Mouse (Mus musculus) embryonic facial prominence, embryonic 15.5 days (tissue): ENCODE measurements around the gene Dennd6b. TPM values are rescaled to one million over a fixed set of nuclear protein-coding genes. Genes with fewer than 3 reads are reported as not detected.

Experiments
- ATAC-seq: fragments of 200-750 bp; cut with Nextera tagmentation; 2 replicates; pipeline ENCODE4 v1.8.0; 2017; ENCODE audit warnings: low read depth, moderate TSS enrichment; ENCODE audit not compliant: insufficient number of reproducible peaks, low FRiP score, low TSS enrichment
- H3K27ac ChIP-seq: fragments of 300-500 bp; sonication (generic); replicated peaks from 2 replicates; pipeline ENCODE4 v1.5.1; 2015; ENCODE audit warnings: mild to moderate bottlenecking, inconsistent platforms
- H3K27me3 ChIP-seq: fragments of 300-500 bp; sonication (generic); 2 replicates; pipeline ENCODE4 v1.6.1; 2015; ENCODE audit warnings: inconsistent platforms
- H3K36me3 ChIP-seq: fragments of 300-500 bp; sonication (generic); 2 replicates; pipeline ENCODE4 v1.6.1; 2015; ENCODE audit warnings: mild to moderate bottlenecking, inconsistent platforms
- H3K4me1 ChIP-seq: fragments of 300-500 bp; sonication (generic); 2 replicates; pipeline ENCODE4 v1.6.1; 2015; ENCODE audit warnings: inconsistent platforms
- H3K4me2 ChIP-seq: fragments of 300-500 bp; sonication (generic); replicated peaks from 2 replicates; pipeline ENCODE4 v1.6.1; 2015; ENCODE audit warnings: mild to moderate bottlenecking, inconsistent platforms
- H3K4me3 ChIP-seq: fragments of 300-500 bp; sonication (generic); replicated peaks from 2 replicates; pipeline ENCODE4 v1.5.1; 2015; ENCODE audit warnings: mild to moderate bottlenecking, inconsistent platforms
- H3K9ac ChIP-seq: fragments of 300-500 bp; sonication (generic); 2 replicates; pipeline ENCODE4 v1.6.1; 2015; ENCODE audit warnings: inconsistent platforms
- H3K9me3 ChIP-seq: fragments of 300-500 bp; sonication (generic); replicated peaks from 2 replicates; pipeline ENCODE4 v1.6.1; 2016; ENCODE audit warnings: inconsistent platforms
- whole genome bisulfite sequencing: fragments of 180-500 bp; shearing (Covaris S2); methylation state at CpG from one replicate; pipeline ENCODE4 v1.1.7; 2015; 5-methylcytosine and 5-hydroxymethylcytosine counted together
- polyA plus RNA-seq: library from polyadenylated mRNA; unstranded; fragments of >200 nt; fragmentation: Nextera tagmentation; extraction: Ambion mirVana; gene quantifications from 2 replicates; pipeline ENCODE4 v1.2.1, GENCODE M21; 2015

Dennd6b gene
- polyA plus RNA-seq, 1 experiment from 2014 or later: 16.3 TPM

GRCm38 (mm10) chr15:89181561-89182270, 14.6 kb downstream of the Dennd6b start:
- Histone ChIP-seq H3K27ac (peak overlapping the region; percentile 92), H3K4me1 (peaks cover 51% of the 10 kb centered on the region), H3K9me3 (no peaks in the 10 kb centered on the region), H3K27me3 (no peaks in the 10 kb centered on the region), H3K36me3 (no peaks in the 10 kb centered on the region), H3K9ac (no peak overlapping the region; the same call in 1 of the 2 replicates), H3K4me3 (peak overlapping the region; percentile 72), H3K4me2 (peak overlapping the region; percentile 81)
- 64% methylated on average over 10 of the region's 10 CpGs for WGBS
- no peak for ATAC-seq

- Histone ChIP-seq H3K9ac (peak within 1 kb of the TSS; percentile 83), H3K4me2 (peak within 1 kb of the TSS; percentile 81), H3K4me3 (peak within 1 kb of the TSS; percentile 72), H3K36me3 (no peaks in the 10 kb centered on the region), H3K4me1 (peaks cover 61% of the 10 kb centered on the region), H3K27ac (peak within 1 kb of the TSS; percentile 92), H3K9me3 (no peaks in the 10 kb centered on the region), H3K27me3 (no peaks in the 10 kb centered on the region)
- peak; percentile 88 for ATAC-seq
- WGBS: under 1% methylated on average over 63 of the region's 72 CpGs
These were observed 15.6 kb downstream of the Dennd6b start, which contains the start of gene Plxnb2 for GRCm38 (mm10) chr15:89180571-89181229. Gene Plxnb2 (minus strand): TSS chr15:89180788.

GRCm38 (mm10) chr15:89180081-89180541, 16.2 kb downstream of the Dennd6b start:
- H3K4me1 ChIP-seq: peaks cover 67% of the 10 kb centered on the region
- 0 out of 2 replicates have a peak, but pooled peaks have one; percentile 0 for ATAC-seq
- H3K9ac ChIP-seq: peak overlapping the region; percentile 83
- H3K27me3 ChIP-seq: no peaks in the 10 kb centered on the region
- no peaks in the 10 kb centered on the region for H3K9me3 ChIP-seq
- H3K36me3 ChIP-seq: no peaks in the 10 kb centered on the region
- H3K27ac ChIP-seq: peak overlapping the region; percentile 92
- under 1% methylated on average over 26 of the region's 26 CpGs for WGBS
- H3K4me3 ChIP-seq: peak overlapping the region; percentile 72
- H3K4me2 ChIP-seq: peak overlapping the region; percentile 81

DNA sequence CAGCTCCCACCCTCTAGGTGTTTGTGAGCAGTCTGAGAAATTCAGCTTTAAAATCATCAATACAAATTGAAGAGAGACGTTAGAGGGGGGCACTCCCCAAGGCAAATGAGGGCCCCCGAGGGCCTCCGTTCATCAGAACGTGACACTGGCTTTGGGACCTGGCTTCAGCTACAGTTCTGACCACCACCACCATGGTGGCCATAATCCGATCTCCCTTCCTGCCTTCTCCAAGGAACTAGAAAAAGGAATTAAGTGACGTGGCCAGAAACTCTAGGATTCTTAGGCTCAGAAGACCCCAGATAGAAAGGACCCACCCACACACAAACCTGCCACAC, 16.7 kb downstream of the Dennd6b start:
- no peak for ATAC-seq
- H3K27ac ChIP-seq: peak overlapping the region; percentile 92
- H3K4me2 ChIP-seq: peak overlapping the region; percentile 81
- peak overlapping the region; percentile 83 for H3K9ac ChIP-seq
- peak overlapping the region; percentile 72 for H3K4me3 ChIP-seq
- H3K4me1 ChIP-seq: peaks cover 72% of the 10 kb centered on the region
- no peaks in the 10 kb centered on the region for H3K27me3 ChIP-seq
- no peaks in the 10 kb centered on the region for H3K36me3 ChIP-seq
- 4% methylated on average over 6 of the region's 6 CpGs for WGBS
- H3K9me3 ChIP-seq: no peaks in the 10 kb centered on the region

DNA sequence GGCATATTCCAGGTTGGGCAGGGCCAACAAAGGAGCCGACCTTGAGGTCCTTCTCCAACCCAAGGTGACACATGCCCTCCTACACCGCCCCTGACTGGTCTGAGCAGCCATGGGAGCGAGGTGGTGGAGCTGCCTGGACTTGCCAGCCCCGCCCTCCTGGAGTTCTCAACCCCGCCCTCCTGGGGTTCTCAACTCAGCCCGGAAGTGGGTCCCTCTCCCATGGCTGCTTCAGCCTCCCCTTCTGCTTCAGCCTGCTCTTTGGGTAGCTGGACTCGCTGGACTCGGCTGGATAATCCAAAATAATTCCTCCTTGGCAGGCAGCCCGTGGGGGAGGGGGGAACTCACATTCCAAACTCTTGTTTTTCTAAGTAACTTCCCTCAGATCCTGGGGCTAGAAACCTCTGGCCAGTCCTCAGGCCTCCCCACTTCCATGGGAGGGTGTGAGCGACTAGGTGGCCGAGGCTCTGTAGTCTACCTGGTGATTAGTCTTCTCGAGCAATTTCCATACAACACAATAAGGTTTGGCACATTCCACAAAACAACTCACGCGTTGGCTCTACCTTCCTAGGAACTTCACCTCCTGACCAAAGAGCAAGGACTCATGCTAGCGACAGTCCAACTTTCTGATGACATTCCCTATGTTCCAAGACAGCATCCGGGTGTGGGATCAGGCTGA, 17.2 kb downstream of the Dennd6b start:
- Histone ChIP-seq H3K9ac (peak overlapping the region; percentile 83; the same call in 1 of the 2 replicates), H3K36me3 (no peaks in the 10 kb centered on the region), H3K27me3 (no peaks in the 10 kb centered on the region), H3K27ac (peak overlapping the region; percentile 92), H3K4me3 (peak overlapping the region; percentile 72), H3K4me1 (peaks cover 77% of the 10 kb centered on the region), H3K4me2 (peak overlapping the region; percentile 81), H3K9me3 (no peaks in the 10 kb centered on the region)
- WGBS: 1% methylated on average over 16 of the region's 16 CpGs
- ATAC-seq: peak; percentile 64; the same call in 1 of the 2 replicates

- Histone ChIP-seq H3K4me1 (peaks cover 84% of the 10 kb centered on the region), H3K4me2 (peak overlapping the region; percentile 81), H3K9ac (0 out of 2 replicates have a peak overlapping the region, but pooled peaks have one; percentile 83), H3K4me3 (peak overlapping the region; percentile 72), H3K27ac (peak overlapping the region; percentile 92), H3K27me3 (no peaks in the 10 kb centered on the region), H3K9me3 (no peaks in the 10 kb centered on the region), H3K36me3 (no peaks in the 10 kb centered on the region)
- no peak for ATAC-seq
- 68% methylated on average over 7 of the region's 7 CpGs for WGBS
These were observed 17.9 kb downstream of the Dennd6b start for GRCm38 (mm10) chr15:89178260-89178860.

DNA sequence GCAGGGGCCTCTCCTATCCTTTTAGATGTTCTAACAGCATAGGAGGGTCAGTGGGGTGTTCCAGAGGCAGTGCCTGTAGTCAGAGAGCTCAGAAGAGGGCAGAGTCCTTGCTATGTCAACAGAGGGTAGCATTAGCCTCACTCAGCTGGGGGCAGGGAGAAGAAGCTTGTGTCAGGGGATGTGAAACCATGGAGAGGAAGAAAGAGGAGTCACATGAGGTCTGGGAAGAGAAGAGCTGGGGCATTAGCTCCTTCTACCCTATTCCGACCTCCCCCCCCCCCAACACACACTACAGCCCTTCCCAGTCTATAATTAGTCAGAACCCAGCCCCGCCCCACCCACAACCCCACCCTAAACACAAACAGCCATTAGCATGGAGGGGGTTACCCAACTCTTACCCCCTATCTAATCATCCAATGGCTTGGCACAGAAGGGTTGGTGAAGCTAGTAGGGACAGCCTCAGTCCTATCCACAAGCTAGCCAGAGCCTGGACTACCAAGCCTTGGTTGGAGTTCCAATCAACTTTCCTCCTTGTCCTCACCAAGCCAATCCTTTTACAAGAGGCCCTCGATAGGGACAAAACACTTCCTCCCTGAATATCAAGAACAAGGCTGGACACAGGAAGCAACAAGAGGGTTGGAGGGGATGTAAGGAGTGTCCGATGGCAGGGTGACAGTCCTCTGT, 18.6 kb downstream of the Dennd6b start:
- Histone ChIP-seq H3K4me2 (peak overlapping the region; percentile 81), H3K9ac (no peak overlapping the region), H3K36me3 (no peaks in the 10 kb centered on the region), H3K9me3 (no peaks in the 10 kb centered on the region), H3K27ac (peak overlapping the region; percentile 92), H3K27me3 (no peaks in the 10 kb centered on the region), H3K4me1 (peaks cover 87% of the 10 kb centered on the region), H3K4me3 (peak overlapping the region; percentile 72)
- 68% methylated on average over 4 of the region's 4 CpGs for WGBS
- no peak for ATAC-seq

GRCm38 (mm10) chr15:89177121-89177520, 19.2 kb downstream of the Dennd6b start:
- Histone ChIP-seq H3K4me2 (peak overlapping the region; percentile 81), H3K27me3 (no peaks in the 10 kb centered on the region), H3K27ac (peak overlapping the region; percentile 74), H3K4me1 (peaks cover 87% of the 10 kb centered on the region), H3K9ac (no peak overlapping the region), H3K4me3 (peak overlapping the region; percentile 72), H3K36me3 (no peaks in the 10 kb centered on the region), H3K9me3 (no peaks in the 10 kb centered on the region)
- ATAC-seq: no peak
- WGBS: 12% methylated on average over 5 of the region's 5 CpGs

DNA sequence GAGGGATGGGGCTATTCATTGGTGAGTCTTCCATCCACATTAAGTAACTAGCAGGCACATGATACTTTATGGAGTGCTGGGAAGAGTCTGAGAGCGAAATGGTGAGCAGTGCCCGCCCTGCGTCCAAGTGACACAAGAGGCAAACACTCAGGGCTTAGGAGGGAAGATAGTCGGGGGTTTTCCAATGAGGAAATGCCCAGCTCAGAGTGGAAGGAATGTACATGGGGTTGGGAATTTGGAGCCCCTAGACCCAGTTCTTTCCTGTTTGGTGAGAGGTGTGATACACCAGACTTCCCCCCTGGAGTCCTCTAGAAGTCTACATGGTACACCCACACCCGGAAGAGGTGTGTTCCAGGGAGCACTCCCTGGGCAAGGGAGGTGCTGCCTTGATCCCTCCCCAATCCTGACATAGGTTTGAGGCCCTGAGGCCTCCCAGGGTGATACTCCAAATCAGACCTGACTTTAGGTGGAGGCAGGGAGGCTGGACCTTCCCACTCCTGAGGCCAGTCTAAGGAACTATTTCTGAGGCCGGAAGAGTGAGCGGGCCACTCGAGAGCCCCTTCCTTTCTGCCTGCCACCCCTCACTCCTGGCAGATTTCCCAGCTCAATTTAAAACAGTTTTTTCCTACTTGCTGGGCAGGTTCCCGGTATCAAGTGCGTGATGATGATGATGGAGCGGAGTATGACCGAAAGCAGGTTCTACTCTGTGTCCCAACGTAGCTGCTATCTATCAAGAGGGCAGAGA, 20.7 kb downstream of the Dennd6b start:
- Histone ChIP-seq H3K4me1 (peaks cover 92% of the 10 kb centered on the region), H3K4me2 (no peak overlapping the region), H3K36me3 (no peaks in the 10 kb centered on the region), H3K27ac (peak overlapping the region; percentile 74), H3K27me3 (no peaks in the 10 kb centered on the region), H3K9me3 (no peaks in the 10 kb centered on the region), H3K4me3 (no peak overlapping the region), H3K9ac (no peak overlapping the region)
- 64% methylated on average over 13 of the region's 13 CpGs for WGBS
- ATAC-seq: no peak

- no peaks in the 10 kb centered on the region for H3K36me3 ChIP-seq
- peak overlapping the region; percentile 74 for H3K27ac ChIP-seq
- H3K9ac ChIP-seq: no peak overlapping the region
- H3K27me3 ChIP-seq: no peaks in the 10 kb centered on the region
- no peaks in the 10 kb centered on the region for H3K9me3 ChIP-seq
- peak overlapping the region; percentile 99; the same call in 1 of the 2 replicates for H3K4me2 ChIP-seq
- WGBS: 43% methylated on average over 11 of the region's 11 CpGs
- H3K4me1 ChIP-seq: peaks cover 99% of the 10 kb centered on the region
- ATAC-seq: no peak
- H3K4me3 ChIP-seq: 0 out of 2 replicates have a peak overlapping the region, but pooled peaks have one; percentile 54
These were observed 21.4 kb downstream of the Dennd6b start for GRCm38 (mm10) chr15:89174889-89175339.
